Mouse (Mus musculus): ENCODE data around the gene Napsa. TPM values are rescaled to one million over a fixed set of nuclear protein-coding genes. Genes with fewer than 3 reads are reported as not detected.

Gene Napsa
- polyA plus RNA-seq, 1 experiment from 2014 or later: 0.88 TPM

GRCm38 (mm10) chr7:44565414-44565813 is 6.8 kb upstream of the Napsa start:
- Histone ChIP-seq H3K9me3 (replicated peaks; ENCODE audit: control insufficient read depth, low read length) (no peaks in the 10 kb centered on the region), H3K27me3 (ENCODE audit: control insufficient read depth, insufficient read depth, low read length) (no peaks in the 10 kb centered on the region), H3K27ac (replicated peaks; ENCODE audit: low read depth, low read length) (no peak overlapping the region), H3K9ac (replicated peaks; ENCODE audit: low read length) (no peak overlapping the region), H3K4me3 (ENCODE audit: low read depth, low read length) (no peak overlapping the region), H3K4me1 (ENCODE audit: control insufficient read depth, insufficient read depth, low read length) (no peaks in the 10 kb centered on the region), H3K4me2 (ENCODE audit: low read depth, low read length) (no peak overlapping the region), H3K36me3 (replicated peaks; ENCODE audit: control insufficient read depth, insufficient read depth, low read depth, low read length) (no peaks in the 10 kb centered on the region)
- ATAC-seq (replicated peaks; ENCODE audit: insufficient number of reproducible peaks, low FRiP score, low TSS enrichment, low read depth): no peak
- DNase-seq (ENCODE audit: low spot score): no peak
- 62% methylated on average over 6 of the region's 6 CpGs for WGBS

- no peak for ATAC-seq (replicated peaks; ENCODE audit: insufficient number of reproducible peaks, low FRiP score, low TSS enrichment, low read depth)
- H3K36me3 ChIP-seq (replicated peaks; ENCODE audit: control insufficient read depth, insufficient read depth, low read depth, low read length): no peaks in the 10 kb centered on the region
- H3K9me3 ChIP-seq (replicated peaks; ENCODE audit: control insufficient read depth, low read length): no peaks in the 10 kb centered on the region
- no peaks in the 10 kb centered on the region for H3K4me1 ChIP-seq (ENCODE audit: control insufficient read depth, insufficient read depth, low read length)
- no peak for DNase-seq (ENCODE audit: low spot score)
- no peak overlapping the region for H3K9ac ChIP-seq (replicated peaks; ENCODE audit: low read length)
- no peak overlapping the region for H3K4me3 ChIP-seq (ENCODE audit: low read depth, low read length)
- H3K4me2 ChIP-seq (ENCODE audit: low read depth, low read length): no peak overlapping the region
- 77% methylated on average over 9 of the region's 9 CpGs for WGBS
- no peaks in the 10 kb centered on the region for H3K27me3 ChIP-seq (ENCODE audit: control insufficient read depth, insufficient read depth, low read length)
- no peak overlapping the region for H3K27ac ChIP-seq (replicated peaks; ENCODE audit: low read depth, low read length)
Measured at GRCm38 (mm10) chr7:44568803-44569202, 3.4 kb upstream of the Napsa start.

- Histone ChIP-seq H3K4me1 (ENCODE audit: control insufficient read depth, insufficient read depth, low read length) (no peaks in the 10 kb centered on the region), H3K36me3 (replicated peaks; ENCODE audit: control insufficient read depth, insufficient read depth, low read depth, low read length) (no peaks in the 10 kb centered on the region), H3K4me2 (ENCODE audit: low read depth, low read length) (no peak overlapping the region), H3K9ac (replicated peaks; ENCODE audit: low read length) (no peak overlapping the region), H3K9me3 (replicated peaks; ENCODE audit: control insufficient read depth, low read length) (no peaks in the 10 kb centered on the region), H3K27me3 (ENCODE audit: control insufficient read depth, insufficient read depth, low read length) (no peaks in the 10 kb centered on the region), H3K4me3 (ENCODE audit: low read depth, low read length) (no peak overlapping the region), H3K27ac (replicated peaks; ENCODE audit: low read depth, low read length) (no peak overlapping the region)
- ATAC-seq (replicated peaks; ENCODE audit: insufficient number of reproducible peaks, low FRiP score, low TSS enrichment, low read depth) (no peak), DNase-seq (ENCODE audit: low spot score) (no peak)
- WGBS: 75% methylated on average over 6 of the region's 6 CpGs
Measured at GRCm38 (mm10) chr7:44570989-44571388, 1.2 kb upstream of the Napsa start.

GRCm38 (mm10) chr7:44571811-44572210 is 369 bp upstream of the Napsa start:
- WGBS: 32% methylated on average over 4 of the region's 4 CpGs
- Histone ChIP-seq H3K4me1 (ENCODE audit: control insufficient read depth, insufficient read depth, low read length) (no peaks in the 10 kb centered on the region), H3K9ac (replicated peaks; ENCODE audit: low read length) (no peak overlapping the region), H3K4me2 (ENCODE audit: low read depth, low read length) (no peak overlapping the region), H3K4me3 (ENCODE audit: low read depth, low read length) (no peak overlapping the region), H3K27ac (replicated peaks; ENCODE audit: low read depth, low read length) (no peak overlapping the region), H3K9me3 (replicated peaks; ENCODE audit: control insufficient read depth, low read length) (no peaks in the 10 kb centered on the region), H3K36me3 (replicated peaks; ENCODE audit: control insufficient read depth, insufficient read depth, low read depth, low read length) (no peaks in the 10 kb centered on the region), H3K27me3 (ENCODE audit: control insufficient read depth, insufficient read depth, low read length) (no peaks in the 10 kb centered on the region)
- no peak for ATAC-seq (replicated peaks; ENCODE audit: insufficient number of reproducible peaks, low FRiP score, low TSS enrichment, low read depth)
- DNase-seq (ENCODE audit: low spot score): no peak

GRCm38 (mm10) chr7:44572956-44573484 is 840 bp downstream of the Napsa start:
- DNase-seq (ENCODE audit: low spot score) (no peak), ATAC-seq (replicated peaks; ENCODE audit: insufficient number of reproducible peaks, low FRiP score, low TSS enrichment, low read depth) (no peak)
- no peaks in the 10 kb centered on the region for H3K4me1 ChIP-seq (ENCODE audit: control insufficient read depth, insufficient read depth, low read length)
- H3K4me2 ChIP-seq (ENCODE audit: low read depth, low read length): no peak overlapping the region
- WGBS: 72% methylated on average over 5 of the region's 5 CpGs
- no peak overlapping the region for H3K4me3 ChIP-seq (ENCODE audit: low read depth, low read length)
- H3K9ac ChIP-seq (replicated peaks; ENCODE audit: low read length): no peak overlapping the region
- H3K27me3 ChIP-seq (ENCODE audit: control insufficient read depth, insufficient read depth, low read length): no peaks in the 10 kb centered on the region
- H3K9me3 ChIP-seq (replicated peaks; ENCODE audit: control insufficient read depth, low read length): no peaks in the 10 kb centered on the region
- no peaks in the 10 kb centered on the region for H3K36me3 ChIP-seq (replicated peaks; ENCODE audit: control insufficient read depth, insufficient read depth, low read depth, low read length)
- no peak overlapping the region for H3K27ac ChIP-seq (replicated peaks; ENCODE audit: low read depth, low read length)

- 53% methylated on average over 5 of the region's 5 CpGs for WGBS
- H3K9ac ChIP-seq (replicated peaks; ENCODE audit: low read length): no peak overlapping the region
Measured at GRCm38 (mm10) chr7:44576333-44576844, 4.2 kb downstream of the Napsa start.

GRCm38 (mm10) chr7:44581637-44582036 is 9.5 kb downstream of the Napsa start:
- H3K27me3 ChIP-seq (ENCODE audit: control insufficient read depth, insufficient read depth, low read length): peaks cover 3% of the 10 kb centered on the region; the same call in 1 of the 2 replicates
- ATAC-seq (replicated peaks; ENCODE audit: insufficient number of reproducible peaks, low FRiP score, low TSS enrichment, low read depth) (no peak), DNase-seq (ENCODE audit: low spot score) (no peak)
- WGBS: 80% methylated on average over 6 of the region's 6 CpGs
- no peak overlapping the region for H3K4me3 ChIP-seq (ENCODE audit: low read depth, low read length)
- no peak overlapping the region for H3K9ac ChIP-seq (replicated peaks; ENCODE audit: low read length)
- H3K4me1 ChIP-seq (ENCODE audit: control insufficient read depth, insufficient read depth, low read length): no peaks in the 10 kb centered on the region
- no peak overlapping the region for H3K27ac ChIP-seq (replicated peaks; ENCODE audit: low read depth, low read length)
- H3K36me3 ChIP-seq (replicated peaks; ENCODE audit: control insufficient read depth, insufficient read depth, low read depth, low read length): no peaks in the 10 kb centered on the region
- no peaks in the 10 kb centered on the region for H3K9me3 ChIP-seq (replicated peaks; ENCODE audit: control insufficient read depth, low read length)
- H3K4me2 ChIP-seq (ENCODE audit: low read depth, low read length): no peak overlapping the region

More at GRCm38 (mm10) chr7:44576333-44576844, 4.2 kb downstream of the Napsa start:
- Histone ChIP-seq H3K27me3 (ENCODE audit: control insufficient read depth, insufficient read depth, low read length) (no peaks in the 10 kb centered on the region), H3K9me3 (replicated peaks; ENCODE audit: control insufficient read depth, low read length) (no peaks in the 10 kb centered on the region), H3K27ac (replicated peaks; ENCODE audit: low read depth, low read length) (no peak overlapping the region), H3K4me1 (ENCODE audit: control insufficient read depth, insufficient read depth, low read length) (no peaks in the 10 kb centered on the region), H3K4me2 (ENCODE audit: low read depth, low read length) (no peak overlapping the region), H3K36me3 (replicated peaks; ENCODE audit: control insufficient read depth, insufficient read depth, low read depth, low read length) (no peaks in the 10 kb centered on the region), H3K4me3 (ENCODE audit: low read depth, low read length) (no peak overlapping the region)
- DNase-seq (ENCODE audit: low spot score) (no peak), ATAC-seq (replicated peaks; ENCODE audit: insufficient number of reproducible peaks, low FRiP score, low TSS enrichment, low read depth) (no peak)

- H3K9ac ChIP-seq (replicated peaks; ENCODE audit: low read length): no peak overlapping the region
- H3K9me3 ChIP-seq (replicated peaks; ENCODE audit: control insufficient read depth, low read length): no peaks in the 10 kb centered on the region
- DNase-seq (ENCODE audit: low spot score) (no peak), ATAC-seq (replicated peaks; ENCODE audit: insufficient number of reproducible peaks, low FRiP score, low TSS enrichment, low read depth) (no peak)
- H3K4me3 ChIP-seq (ENCODE audit: low read depth, low read length): no peak overlapping the region
- peaks cover 12% of the 10 kb centered on the region for H3K27me3 ChIP-seq (ENCODE audit: control insufficient read depth, insufficient read depth, low read length)
- WGBS: 71% methylated on average over 5 of the region's 5 CpGs
- H3K36me3 ChIP-seq (replicated peaks; ENCODE audit: control insufficient read depth, insufficient read depth, low read depth, low read length): no peaks in the 10 kb centered on the region
- H3K4me2 ChIP-seq (ENCODE audit: low read depth, low read length): no peak overlapping the region
- no peak overlapping the region for H3K27ac ChIP-seq (replicated peaks; ENCODE audit: low read depth, low read length)
- no peaks in the 10 kb centered on the region; the same call in 1 of the 2 replicates for H3K4me1 ChIP-seq (ENCODE audit: control insufficient read depth, insufficient read depth, low read length)
Measured at GRCm38 (mm10) chr7:44582709-44583108, 10.5 kb downstream of the Napsa start.
